Mouse (Mus musculus): ENCODE results near the gene Neil3.

The Neil3 gene

DNA sequence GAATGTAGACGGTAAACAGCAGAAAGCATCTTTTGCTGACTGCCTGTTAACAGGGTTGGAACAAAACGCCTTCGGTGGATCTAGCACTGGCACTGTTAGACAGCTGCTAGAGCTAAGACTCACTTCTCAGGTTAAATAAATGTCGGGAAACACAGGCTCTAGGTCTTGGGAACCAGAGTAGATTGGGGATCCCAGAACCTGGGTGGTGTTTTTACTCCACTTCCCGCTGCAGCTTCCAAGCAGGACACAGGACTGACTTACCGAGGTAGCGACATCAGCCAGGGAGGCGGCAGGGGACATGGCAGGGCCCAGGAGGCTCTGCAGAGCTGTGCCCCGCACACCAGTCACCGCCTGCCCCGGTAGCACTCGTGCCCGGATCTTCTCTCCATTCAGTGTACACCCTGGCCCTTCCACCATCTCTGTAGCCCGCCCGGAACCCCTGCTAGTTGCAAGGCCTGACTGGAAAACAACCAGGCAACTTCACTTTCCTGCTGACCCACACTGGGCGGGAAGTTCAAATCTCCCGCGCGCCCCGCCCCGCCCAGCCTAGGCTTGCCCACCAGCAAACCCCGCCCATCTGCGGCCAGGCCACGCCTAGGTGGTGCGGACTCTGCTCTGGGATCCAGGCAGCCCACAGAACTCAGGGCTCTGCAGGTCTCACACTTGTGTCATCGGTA, at the start of gene Neil3:
Gene Neil3, minus strand, starts transcription at position 571 of the 677 bp plus-strand sequence.
- in situ Hi-C loops (cut with MboI, MseI): loop anchor here (5.0 kb wide), 1 partner anchor 126 kb away; the partner anchor contains the start of gene Aga (in 2 of the 2)

DNA sequence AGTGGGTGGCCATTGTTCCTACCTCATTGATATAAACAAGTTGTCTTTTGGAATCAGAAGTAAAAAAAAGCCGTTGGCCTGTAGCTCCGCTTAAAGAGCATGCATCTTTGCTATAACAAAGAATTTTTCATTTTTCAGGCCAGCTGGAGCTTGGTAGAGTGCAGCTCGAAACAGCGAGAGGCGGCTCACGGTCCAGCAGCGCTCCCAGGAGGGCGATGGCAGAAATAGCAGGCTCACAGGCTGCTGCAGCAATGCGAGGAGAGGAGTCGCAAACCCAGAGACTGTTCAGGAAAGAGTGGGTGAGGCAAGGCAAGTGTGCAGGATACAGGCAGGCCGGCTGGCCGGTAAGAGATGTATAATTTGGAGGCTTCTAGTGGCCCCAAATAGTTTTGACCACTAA, 42.0 kb upstream of the Neil3 start:
- in situ Hi-C loops (cut with MboI, MseI): no loop called here

DNA sequence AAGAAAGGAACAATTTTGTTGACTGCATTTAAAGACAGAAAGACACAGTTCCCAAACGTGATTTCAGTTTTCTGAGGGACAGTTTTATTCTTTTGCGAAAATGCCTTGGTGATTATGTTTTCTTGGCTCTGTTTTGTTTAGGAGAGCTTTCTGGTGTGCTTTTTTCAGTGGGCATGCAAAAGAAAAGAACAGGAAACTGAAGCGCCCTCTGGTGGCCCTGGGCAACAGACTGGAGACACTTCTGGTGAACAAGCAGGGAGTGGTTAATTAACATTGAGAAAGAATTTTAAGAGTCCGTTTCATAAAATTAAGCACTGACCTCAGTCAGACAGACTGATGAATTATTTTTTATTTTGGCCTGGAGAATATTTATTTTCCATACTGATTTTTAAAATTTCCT, 25.1 kb upstream of the Neil3 start:
- in situ Hi-C loops (cut with MboI, MseI): no loop called here

DNA sequence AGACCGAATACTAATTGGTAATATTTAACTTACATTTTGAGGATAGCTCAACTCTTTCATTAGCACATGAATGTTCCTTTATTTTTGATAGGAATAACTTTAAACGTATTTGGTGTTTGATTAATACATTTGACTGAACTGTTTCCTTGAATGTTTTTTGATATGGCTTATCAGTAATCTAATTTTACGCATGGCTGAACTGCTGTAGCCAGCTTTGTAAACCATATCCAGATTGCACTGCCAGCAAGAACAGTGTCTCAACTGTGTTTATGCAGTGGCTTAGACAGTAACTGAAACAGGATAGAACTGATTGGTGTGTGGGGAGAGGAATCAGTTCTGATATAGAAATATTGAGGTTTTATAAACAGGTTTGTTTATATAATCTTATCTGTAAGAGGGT, 22.6 kb upstream of the Neil3 start:
- in situ Hi-C loops (cut with MboI, MseI): no loop called here

GRCm38 (mm10) chr8:53630618-53631017, 8.2 kb downstream of the Neil3 start:
- in situ Hi-C loops (cut with MboI, MseI): no loop called here

- in situ Hi-C loops (cut with MboI, MseI): no loop called here
Observed at GRCm38 (mm10) chr8:53628864-53629415, 9.9 kb downstream of the Neil3 start.

DNA sequence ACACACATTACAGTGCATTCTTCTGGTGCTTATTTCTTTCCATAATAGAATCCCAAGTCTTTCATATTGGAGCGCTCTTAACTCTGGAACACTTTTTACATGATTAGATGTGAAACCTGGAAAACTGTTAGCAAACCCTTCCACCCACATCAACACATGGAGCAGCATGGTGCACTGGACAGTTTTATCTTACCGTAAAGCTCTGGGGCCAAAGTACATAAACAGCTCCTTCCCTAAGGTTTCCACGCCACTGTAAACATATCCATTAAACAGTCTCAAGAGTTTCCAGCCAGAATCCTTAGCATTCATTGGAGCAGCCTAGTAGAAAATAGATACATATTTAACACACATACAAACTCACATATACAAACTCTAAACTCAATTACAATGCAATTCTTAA, 15.4 kb downstream of the Neil3 start:
- in situ Hi-C loops (cut with MboI, MseI): no loop called here

DNA sequence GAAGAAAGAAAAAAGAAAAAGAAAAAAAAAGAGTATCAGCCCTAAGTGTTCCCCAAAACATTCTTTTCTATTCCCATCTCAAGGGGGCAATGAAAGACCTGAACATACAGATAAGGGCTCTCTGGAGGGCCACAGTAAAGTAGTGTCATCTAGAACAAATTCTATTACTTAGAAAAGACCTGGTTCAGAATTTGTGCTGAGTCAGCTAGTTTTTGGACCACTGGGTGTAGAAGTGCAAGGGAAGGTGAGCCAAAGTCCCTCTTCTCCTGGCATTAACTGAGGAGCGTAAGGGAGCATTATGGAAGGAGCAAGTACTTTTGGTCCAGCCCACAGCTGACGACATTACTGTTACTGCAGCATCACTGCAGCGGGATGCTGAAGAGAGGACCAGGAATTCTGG, 19.7 kb downstream of the Neil3 start:
- in situ Hi-C loops (cut with MboI, MseI): no loop called here

DNA sequence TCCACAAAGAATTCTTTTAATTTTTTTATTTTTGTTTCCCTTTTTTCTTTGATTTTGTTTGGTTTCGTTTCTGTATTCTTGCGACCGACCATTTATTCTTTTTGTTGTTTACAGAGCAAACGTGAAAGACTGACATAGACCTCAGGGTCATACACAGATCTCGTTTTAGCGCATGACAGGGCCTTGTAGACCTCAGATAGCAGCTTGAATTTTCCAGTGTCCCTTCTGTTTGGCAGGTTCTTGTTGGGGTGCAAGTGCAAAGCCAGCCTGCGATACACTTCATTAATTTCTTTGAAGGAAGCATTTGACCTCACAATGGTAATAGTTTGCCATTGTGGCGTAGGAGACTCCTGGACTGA, 24.6 kb downstream of the Neil3 start:
- in situ Hi-C loops (cut with MboI, MseI): no loop called here

- in situ Hi-C loops (cut with MboI, MseI): no loop called here
Observed at GRCm38 (mm10) chr8:53613577-53614287, 25.1 kb downstream of the Neil3 start.

DNA sequence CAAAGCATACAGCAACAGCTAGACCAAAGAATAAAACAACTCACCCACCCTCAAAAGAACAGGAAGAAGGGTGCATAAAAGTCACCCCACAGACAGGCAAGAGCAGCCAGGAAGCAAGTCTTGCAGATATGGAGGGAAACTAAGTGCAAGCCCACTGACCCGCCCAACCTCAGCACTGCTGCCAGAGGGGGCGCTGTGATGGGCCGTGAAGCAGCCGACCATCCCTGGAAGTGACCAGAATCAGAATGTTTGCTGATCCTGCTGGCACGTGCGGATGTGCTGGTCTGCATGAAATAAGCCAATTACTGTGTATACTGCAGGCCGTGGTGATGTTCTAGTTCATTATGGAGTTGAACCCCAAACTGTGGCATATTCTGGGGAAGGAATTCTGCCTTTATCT, 26.6 kb downstream of the Neil3 start:
- in situ Hi-C loops (cut with MboI, MseI): no loop called here

- in situ Hi-C loops (cut with MboI, MseI): no loop called here
Observed at GRCm38 (mm10) chr8:53607040-53607439, 31.8 kb downstream of the Neil3 start.

GRCm38 (mm10) chr8:53604906-53605305, 34.0 kb downstream of the Neil3 start:
- in situ Hi-C loops (cut with MboI, MseI): loop anchor here in 1 of 2 experiments (5.0 kb wide), 1 partner anchor 52 kb away; no protein-coding TSS in a partner anchor

GRCm38 (mm10) chr8:53603672-53604071, 35.2 kb downstream of the Neil3 start:
- in situ Hi-C loops (cut with MboI, MseI): loop anchor here in 1 of 2 experiments (5.0 kb wide), 1 partner anchor 54 kb away; no protein-coding TSS in a partner anchor

- in situ Hi-C loops (cut with MboI, MseI): loop anchor here in 1 of 2 experiments (5.0 kb wide), 1 partner anchor 56 kb away; no protein-coding TSS in a partner anchor
Observed at GRCm38 (mm10) chr8:53600826-53601225, 38.0 kb downstream of the Neil3 start.

GRCm38 (mm10) chr8:53600025-53600811, 38.6 kb downstream of the Neil3 start:
- in situ Hi-C loops (cut with MboI, MseI): loop anchor here in 1 of 2 experiments (5.0 kb wide), 1 partner anchor 57 kb away; no protein-coding TSS in a partner anchor

- in situ Hi-C loops (cut with MboI, MseI): no loop called here
Observed at GRCm38 (mm10) chr8:53598101-53598500, 40.8 kb downstream of the Neil3 start.

- in situ Hi-C loops (cut with MboI, MseI): no loop called here
Observed at GRCm38 (mm10) chr8:53591777-53592176, 47.1 kb downstream of the Neil3 start.

- in situ Hi-C loops (cut with MboI, MseI): no loop called here
Observed at GRCm38 (mm10) chr8:53573600-53573999, 65.3 kb downstream of the Neil3 start.

- in situ Hi-C loops (cut with MboI, MseI): no loop called here
Observed at GRCm38 (mm10) chr8:53566223-53566622, 72.6 kb downstream of the Neil3 start.

DNA sequence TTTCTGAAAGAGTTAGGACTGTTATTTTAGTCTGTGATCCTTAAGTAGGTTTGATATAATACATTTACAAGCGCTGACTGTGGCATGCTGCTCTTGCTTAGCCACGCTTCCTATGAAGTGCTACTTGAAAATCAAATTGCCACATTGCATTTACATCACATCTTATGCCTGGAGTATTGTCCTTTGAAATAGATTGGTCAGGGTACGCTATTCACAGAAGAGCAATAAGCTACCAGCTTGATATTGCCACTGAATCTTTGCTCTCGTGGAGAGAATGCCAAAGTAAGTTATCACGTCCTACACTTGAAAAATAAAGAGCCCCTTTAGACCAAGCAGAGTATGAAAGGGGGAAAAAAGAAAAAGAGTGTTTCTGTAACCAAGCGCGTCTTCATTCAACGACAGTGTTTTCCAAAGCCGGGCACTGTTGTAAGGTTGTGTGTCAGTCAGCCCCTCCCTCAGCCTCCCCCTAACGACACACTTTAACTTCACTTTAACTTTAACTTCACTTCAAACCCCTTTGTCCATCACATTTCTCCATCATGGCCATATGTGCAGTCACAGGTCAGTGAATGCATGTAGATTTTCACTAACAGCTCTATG, 76.3 kb downstream of the Neil3 start:
- in situ Hi-C loops (cut with MboI, MseI): no loop called here

All from T-helper 17 cell (primary cell).